Mouse (Mus musculus): ENCODE measurements around the gene Fam216b. TPM values are rescaled to one million over a fixed set of nuclear protein-coding genes. Genes with fewer than 3 reads are reported as not detected.

Gene Fam216b
- polyA plus RNA-seq, 1 experiment from 2014 or later: not detected

GRCm38 (mm10) chr14:78048258-78048657 is 40.5 kb downstream of the Fam216b start:
- Histone ChIP-seq H3K27me3 (ENCODE audit: insufficient read depth, low read length) (no peaks in the 10 kb centered on the region), H3K36me3 (ENCODE audit: insufficient read depth) (no peaks in the 10 kb centered on the region), H3K4me2 (no peak overlapping the region), H3K4me3 (ENCODE audit: low read depth, low read length) (no peak overlapping the region), H3K9ac (no peak overlapping the region), H3K4me1 (ENCODE audit: insufficient read depth) (no peaks in the 10 kb centered on the region), H3K9me3 (ENCODE audit: low read depth, low read length) (no peaks in the 10 kb centered on the region), H3K27ac (ENCODE audit: low read depth) (no peak overlapping the region)
- DNase-seq: no peak
- ATAC-seq (ENCODE audit: insufficient read depth): no peak
- WGBS: 94% methylated on average over 3 of the region's 3 CpGs
- TF ChIP-seq CTCF (IDR thresholded peaks at IDR 0.05; ENCODE audit: low read depth): no peak

GRCm38 (mm10) chr14:78043079-78043478 is 45.7 kb downstream of the Fam216b start:
- Histone ChIP-seq H3K4me3 (ENCODE audit: low read depth, low read length) (no peak overlapping the region), H3K9me3 (ENCODE audit: low read depth, low read length) (no peaks in the 10 kb centered on the region), H3K36me3 (ENCODE audit: insufficient read depth) (no peaks in the 10 kb centered on the region), H3K4me2 (no peak overlapping the region), H3K9ac (no peak overlapping the region), H3K27ac (ENCODE audit: low read depth) (no peak overlapping the region), H3K27me3 (ENCODE audit: insufficient read depth, low read length) (no peaks in the 10 kb centered on the region), H3K4me1 (ENCODE audit: insufficient read depth) (no peaks in the 10 kb centered on the region)
- no peak for TF ChIP-seq CTCF (IDR thresholded peaks at IDR 0.05; ENCODE audit: low read depth)
- 29% methylated on average over 2 of the region's 2 CpGs for WGBS
- DNase-seq: peak; percentile 16
- no peak for ATAC-seq (ENCODE audit: insufficient read depth)

DNA sequence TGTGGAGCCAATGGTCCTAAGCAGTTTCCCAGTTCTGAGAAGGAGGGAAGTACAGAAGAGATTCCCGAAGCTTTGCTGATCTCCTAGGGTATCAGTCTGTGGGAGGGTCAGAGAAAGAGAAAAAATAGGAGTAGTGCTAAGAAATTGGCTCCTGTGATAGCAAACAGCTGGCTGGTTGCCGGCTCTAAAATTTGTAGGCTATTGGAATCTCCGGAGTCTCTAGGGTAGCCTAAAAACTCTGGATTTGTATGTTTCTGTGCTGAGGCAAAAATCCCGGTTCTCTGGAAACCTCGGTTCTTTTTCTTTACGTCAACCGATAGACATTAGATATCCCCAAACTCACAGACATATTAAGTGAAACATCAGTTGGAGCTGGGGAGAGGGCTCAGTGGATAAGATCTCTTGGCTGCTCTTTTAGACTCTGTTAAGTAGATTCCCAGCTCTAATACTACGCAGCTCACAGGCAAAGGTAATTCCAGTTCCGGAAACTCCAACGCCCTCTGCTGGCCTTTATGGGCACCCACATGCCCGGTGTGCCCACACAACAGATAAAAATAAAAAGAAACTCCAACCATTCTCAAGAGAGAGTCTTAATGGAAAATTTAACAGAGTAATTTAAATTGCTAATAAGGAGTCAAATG is 46.8 kb downstream of the Fam216b start:
- no peak overlapping the region for H3K27ac ChIP-seq (ENCODE audit: low read depth)
- H3K4me3 ChIP-seq (ENCODE audit: low read depth, low read length): no peak overlapping the region
- no peaks in the 10 kb centered on the region for H3K36me3 ChIP-seq (ENCODE audit: insufficient read depth)
- no peaks in the 10 kb centered on the region for H3K4me1 ChIP-seq (ENCODE audit: insufficient read depth)
- ATAC-seq (ENCODE audit: insufficient read depth) (no peak), DNase-seq (peak; percentile 35)
- WGBS: 65% methylated on average over 11 of the region's 11 CpGs
- H3K27me3 ChIP-seq (ENCODE audit: insufficient read depth, low read length): no peaks in the 10 kb centered on the region
- H3K9ac ChIP-seq: no peak overlapping the region
- H3K9me3 ChIP-seq (ENCODE audit: low read depth, low read length): no peaks in the 10 kb centered on the region
- no peak for TF ChIP-seq CTCF (IDR thresholded peaks at IDR 0.05; ENCODE audit: low read depth)
- H3K4me2 ChIP-seq: no peak overlapping the region

DNA sequence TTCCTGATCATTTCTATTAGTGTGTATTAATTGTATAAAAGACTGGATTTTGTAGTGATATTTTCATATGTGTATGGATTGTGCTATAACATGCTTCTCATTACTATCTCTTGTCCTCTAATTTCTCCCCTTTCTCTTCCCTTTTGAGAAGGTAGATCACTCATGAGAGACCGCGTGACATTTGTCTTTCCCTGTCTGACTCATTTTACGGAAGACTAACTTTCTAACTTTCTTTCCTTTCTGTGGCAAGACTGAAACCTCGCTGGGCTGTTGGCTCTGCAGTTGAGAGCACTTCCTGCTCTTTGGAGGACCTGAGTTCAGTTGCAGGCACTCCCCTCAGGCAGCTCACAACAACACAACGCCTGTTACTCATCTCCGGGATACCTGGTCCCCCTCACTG is 48.2 kb downstream of the Fam216b start:
- DNase-seq (no peak), ATAC-seq (ENCODE audit: insufficient read depth) (no peak)
- 85% methylated on average over 6 of the region's 6 CpGs for WGBS
- H3K36me3 ChIP-seq (ENCODE audit: insufficient read depth): no peaks in the 10 kb centered on the region
- H3K4me3 ChIP-seq (ENCODE audit: low read depth, low read length): no peak overlapping the region
- no peaks in the 10 kb centered on the region for H3K9me3 ChIP-seq (ENCODE audit: low read depth, low read length)
- no peak overlapping the region for H3K27ac ChIP-seq (ENCODE audit: low read depth)
- H3K27me3 ChIP-seq (ENCODE audit: insufficient read depth, low read length): no peaks in the 10 kb centered on the region
- H3K4me2 ChIP-seq: no peak overlapping the region
- H3K4me1 ChIP-seq (ENCODE audit: insufficient read depth): no peaks in the 10 kb centered on the region
- H3K9ac ChIP-seq: no peak overlapping the region
- TF ChIP-seq CTCF (IDR thresholded peaks at IDR 0.05; ENCODE audit: low read depth): no peak

DNA sequence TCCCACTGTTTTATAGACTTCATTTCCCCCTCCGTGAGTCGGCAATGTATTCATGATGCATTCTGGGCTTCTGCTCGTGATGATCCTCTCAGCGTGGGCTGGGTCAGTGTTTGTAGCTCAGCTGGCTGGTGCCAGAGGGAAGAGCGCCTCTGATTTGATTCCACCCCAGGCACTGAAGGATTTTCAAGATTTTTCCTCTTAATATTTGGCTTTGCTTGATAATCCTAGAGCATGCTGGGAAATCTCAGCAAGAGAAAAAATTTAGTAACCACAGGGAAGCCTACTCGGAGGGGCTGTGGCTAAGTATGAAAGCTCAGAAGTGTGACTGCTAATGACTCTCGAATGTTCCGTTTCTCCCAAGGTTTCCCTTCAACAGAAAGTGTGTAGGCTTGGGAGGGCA is 49.9 kb downstream of the Fam216b start:
- Histone ChIP-seq H3K4me2 (no peak overlapping the region), H3K9ac (no peak overlapping the region), H3K36me3 (ENCODE audit: insufficient read depth) (no peaks in the 10 kb centered on the region), H3K9me3 (ENCODE audit: low read depth, low read length) (no peaks in the 10 kb centered on the region), H3K4me1 (ENCODE audit: insufficient read depth) (no peaks in the 10 kb centered on the region), H3K4me3 (ENCODE audit: low read depth, low read length) (no peak overlapping the region), H3K27ac (ENCODE audit: low read depth) (no peak overlapping the region), H3K27me3 (ENCODE audit: insufficient read depth, low read length) (no peaks in the 10 kb centered on the region)
- TF ChIP-seq CTCF (IDR thresholded peaks at IDR 0.05; ENCODE audit: low read depth): no peak
- DNase-seq (no peak), ATAC-seq (ENCODE audit: insufficient read depth) (no peak)
- WGBS: 71% methylated on average over 8 of the region's 8 CpGs

Other genes starting within 250 kb of the Fam216b start
- gene Dnajc15, start 213.9 kb downstream of the Fam216b start, polyA plus RNA-seq (2014; fragmentation: Nextera tagmentation; extraction: Ambion mirVana): 96.4 and 103 TPM in 2 replicates
- 0.47 and 1.1 TPM in 2 replicates for gene Epsti1, start 184.8 kb downstream of the Fam216b start, polyA plus RNA-seq (2014; fragmentation: Nextera tagmentation; extraction: Ambion mirVana)
- gene Tnfsf11, start 219.0 kb upstream of the Fam216b start, polyA plus RNA-seq (2014; fragmentation: Nextera tagmentation; extraction: Ambion mirVana): 0.22 and 0.29 TPM in 2 replicates

Measured in lung, embryonic 14.5 days (tissue).